Mouse (Mus musculus) neural tube, embryonic 12.5 days (tissue): ENCODE measurements at regions not wholly inside any gene's neighbourhood (a gene's known extent, or its start where the extent isn't known, plus 50 kb on each side); places are given as distances from the start of the nearest gene placed in this dataset.
A peak's percentile ranks its signal among the peaks of the same experiment; 100 is the strongest.

Source experiments
- ATAC-seq: fragments of 200-750 bp; cut with Nextera tagmentation; 2 replicates; pipeline ENCODE4 v1.8.0; 2017; ENCODE audit warnings: low read depth, mild to moderate bottlenecking, moderate TSS enrichment, moderate library complexity; ENCODE audit not compliant: low FRiP score
- H3K27ac ChIP-seq: fragments of 300-500 bp; sonication (generic); 2 replicates; pipeline ENCODE4 v1.5.1; 2016
- H3K27me3 ChIP-seq: fragments of 300-500 bp; sonication (generic); replicated peaks from 2 replicates; pipeline ENCODE4 v1.6.1; 2016; ENCODE audit warnings: mild to moderate bottlenecking
- H3K36me3 ChIP-seq: fragments of 300-500 bp; sonication (generic); 2 replicates; pipeline ENCODE4 v1.6.1; 2016; ENCODE audit warnings: mild to moderate bottlenecking
- H3K4me1 ChIP-seq: fragments of 300-500 bp; sonication (generic); 2 replicates; pipeline ENCODE4 v1.6.1; 2016
- H3K4me2 ChIP-seq: fragments of 300-500 bp; sonication (generic); replicated peaks from 2 replicates; pipeline ENCODE4 v1.6.1; 2016; ENCODE audit warnings: mild to moderate bottlenecking
- H3K4me3 ChIP-seq: fragments of 300-500 bp; sonication (generic); 2 replicates; pipeline ENCODE4 v1.5.1; 2016
- H3K9ac ChIP-seq: fragments of 300-500 bp; sonication (generic); 2 replicates; pipeline ENCODE4 v1.6.1; 2016; ENCODE audit warnings: mild to moderate bottlenecking
- H3K9me3 ChIP-seq: fragments of 300-500 bp; sonication (generic); 2 replicates; pipeline ENCODE4 v1.6.1; 2016; ENCODE audit warnings: mild to moderate bottlenecking
- WGBS: fragments of 180-500 bp; shearing (Covaris S2); methylation state at CpG from one replicate; pipeline ENCODE4 v1.1.7; 2016; 5-methylcytosine and 5-hydroxymethylcytosine counted together

GRCm38 (mm10) chr15:26469901-26470383 lies 161.1 kb downstream of the March11 start:
- no peak overlapping the region for H3K27ac ChIP-seq
- H3K4me3 ChIP-seq: no peak overlapping the region
- H3K9me3 ChIP-seq: no peaks in the 10 kb centered on the region
- no peak overlapping the region for H3K9ac ChIP-seq
- H3K4me1 ChIP-seq: no peaks in the 10 kb centered on the region
- ATAC-seq: peak; percentile 53; the same call in 1 of the 2 replicates
- H3K4me2 ChIP-seq: no peak overlapping the region
- 9% methylated on average over 8 of the region's 8 CpGs for WGBS
- H3K27me3 ChIP-seq: no peaks in the 10 kb centered on the region
- H3K36me3 ChIP-seq: no peaks in the 10 kb centered on the region

- Histone ChIP-seq H3K4me3 (no peak overlapping the region), H3K4me1 (no peaks in the 10 kb centered on the region), H3K4me2 (no peak overlapping the region), H3K9ac (no peak overlapping the region), H3K27me3 (no peaks in the 10 kb centered on the region), H3K27ac (no peak overlapping the region), H3K9me3 (no peaks in the 10 kb centered on the region), H3K36me3 (no peaks in the 10 kb centered on the region)
- 87% methylated on average over 5 of the region's 5 CpGs for WGBS
- no peak for ATAC-seq
Observed at GRCm38 (mm10) chr15:26487378-26487777, 178.5 kb downstream of the March11 start.
